Mouse (Mus musculus) cerebellum, adult 8-10 months (tissue): ENCODE measurements around the gene Drg2.
"Not testable (repeated sequence)": the region's sequence is repeated elsewhere in the genome, so short reads cannot be mapped to it uniquely, and the experiment has no call there.

Source experiments
- DNase-seq: peaks from one replicate; pipeline ENCODE4 v3.0.0; 2022

Drg2 gene

DNA sequence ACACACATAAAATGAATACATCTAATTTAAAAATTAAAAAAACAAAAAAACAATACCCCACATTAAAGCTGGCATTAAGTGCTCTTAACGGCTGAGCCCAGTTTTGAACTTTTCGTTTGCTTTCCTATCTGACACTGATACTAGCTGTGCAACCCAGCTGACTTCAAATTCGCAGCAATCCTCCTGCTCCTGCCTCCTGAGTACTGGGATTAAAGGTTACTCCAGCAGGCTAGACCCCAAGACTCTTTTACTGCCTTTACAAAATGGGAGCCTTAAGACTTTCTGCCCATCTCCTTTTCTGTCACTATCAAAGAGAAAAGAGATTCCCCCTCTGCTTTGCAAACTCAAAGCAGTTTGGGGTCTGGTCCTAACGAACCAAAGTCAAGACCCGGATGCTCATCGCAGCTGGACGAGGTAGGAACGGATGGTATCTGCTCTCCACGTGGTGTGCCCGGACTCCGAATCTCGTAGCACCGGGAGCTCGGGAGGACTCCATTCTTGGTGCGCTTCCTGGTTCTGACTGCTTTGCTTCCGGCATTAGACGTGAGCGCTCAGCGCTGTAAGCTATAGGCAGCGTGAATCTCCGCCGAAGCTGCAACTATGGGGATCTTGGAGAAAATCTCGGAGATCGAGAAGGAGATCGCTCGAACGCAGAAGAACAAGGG, at the start of gene Drg2:
Drg2 (plus strand) TSS at position 512 of the 665 bp plus-strand sequence.
- peak; percentile 89 for DNase-seq

GRCm38 (mm10) chr11:60406606-60407005, 47.8 kb upstream of the Drg2 start:
- no peak for DNase-seq

- DNase-seq: peak; percentile 78
These were observed 42.2 kb upstream of the Drg2 start for GRCm38 (mm10) chr11:60412173-60412572.

DNA sequence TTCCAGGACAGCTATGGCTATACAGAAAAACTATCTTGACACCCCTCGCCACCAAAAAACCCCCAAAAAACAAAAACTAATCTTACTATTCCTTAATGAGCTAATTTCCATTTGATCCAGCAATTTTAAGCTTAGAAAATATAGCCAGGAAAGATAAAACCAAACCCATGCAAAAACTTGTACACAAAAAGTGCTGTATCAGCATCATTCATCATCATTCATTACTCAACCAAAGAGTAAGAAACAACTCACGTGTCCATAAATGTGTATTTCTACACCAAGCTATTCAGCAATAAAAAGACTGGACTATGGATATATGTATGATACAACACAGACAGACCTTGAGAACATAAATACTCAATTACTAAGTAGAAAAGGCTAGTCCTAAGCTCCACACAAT, 41.5 kb upstream of the Drg2 start:
- DNase-seq: no peak

GRCm38 (mm10) chr11:60416590-60416962, 37.8 kb upstream of the Drg2 start:
- no peak for DNase-seq

DNA sequence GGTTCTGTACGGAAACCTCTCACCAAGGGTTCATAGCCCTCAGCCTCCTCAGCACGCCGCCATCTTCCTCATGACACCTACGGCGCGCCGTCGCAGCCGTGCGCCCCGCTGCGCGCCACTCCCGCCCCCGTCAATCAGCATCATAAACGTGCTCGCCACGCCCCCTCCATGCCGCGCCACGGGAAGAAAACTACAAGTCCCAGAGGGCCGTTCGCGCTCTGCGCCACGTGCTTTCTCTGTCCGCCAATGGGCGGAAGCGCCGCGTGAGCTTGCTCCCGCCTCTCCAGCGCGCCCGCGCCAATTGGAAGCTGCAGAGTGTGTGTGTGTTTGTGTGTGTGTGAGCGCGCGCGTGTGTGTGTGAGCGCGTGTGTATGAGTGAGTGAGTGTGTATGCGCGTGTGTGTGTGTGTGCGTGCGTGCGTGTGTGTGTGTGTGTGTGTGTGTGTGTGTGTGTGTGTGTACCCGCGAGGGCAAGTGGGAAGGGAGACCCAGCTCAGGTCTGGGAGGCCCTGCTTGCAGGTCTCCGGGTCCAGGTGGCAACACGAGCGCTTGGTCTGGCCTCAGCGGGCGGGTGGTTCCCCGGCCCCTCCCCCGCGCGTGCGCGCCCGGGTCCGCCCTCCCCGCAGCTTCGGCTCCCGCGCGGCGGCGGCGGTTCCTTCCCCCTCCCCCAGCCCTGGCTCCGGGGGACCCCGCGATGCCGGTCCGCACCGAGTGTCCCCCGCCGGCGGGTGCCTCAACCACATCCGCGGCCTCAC, 37.3 kb upstream of the Drg2 start, which contains the start of gene Gid4:
Gid4 (plus strand) TSS at position 183 of the 754 bp plus-strand sequence.
- peak; percentile 99 for DNase-seq

DNA sequence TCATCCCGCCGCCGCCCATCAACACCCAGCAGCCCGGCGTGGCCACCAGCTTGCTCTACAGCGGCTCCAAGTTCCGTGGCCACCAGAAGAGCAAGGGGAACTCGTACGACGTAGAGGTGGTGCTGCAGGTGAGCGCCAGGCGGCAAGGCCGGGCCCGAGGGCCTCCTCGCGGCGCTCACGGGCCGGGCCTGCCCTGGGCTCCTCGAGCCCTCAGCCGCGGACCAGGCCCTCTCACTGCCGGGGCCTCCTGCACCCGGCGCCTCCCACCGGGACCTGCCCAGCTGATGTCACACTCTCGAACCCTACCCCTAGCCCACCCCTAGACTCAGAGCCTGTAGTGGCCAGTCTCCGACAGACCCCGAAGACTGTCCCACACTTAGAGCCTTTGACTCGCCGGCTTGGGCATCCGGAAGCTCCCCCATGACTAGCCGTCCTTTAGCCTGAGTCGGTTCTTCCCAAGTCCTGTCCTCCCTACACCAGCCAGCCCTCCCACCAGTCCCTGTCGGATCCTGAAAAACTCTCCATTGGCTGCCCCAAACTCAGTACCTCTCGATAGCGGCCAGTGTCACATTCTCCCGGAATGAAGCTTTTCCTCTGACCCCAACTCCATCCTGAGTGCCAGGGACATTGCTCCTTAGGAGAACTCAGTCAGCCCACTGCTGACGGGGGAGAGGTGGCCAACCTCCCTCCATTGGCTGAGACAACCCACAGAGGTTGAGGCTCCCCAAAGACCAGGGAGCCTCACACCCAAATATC, 36.5 kb upstream of the Drg2 start, which contains the start of gene Atpaf2:
Atpaf2 (minus strand) TSS at position 741 of the 756 bp plus-strand sequence.
- no peak for DNase-seq

GRCm38 (mm10) chr11:60418473-60418803, 36.0 kb upstream of the Drg2 start:
- peak; percentile 30 for DNase-seq

DNA sequence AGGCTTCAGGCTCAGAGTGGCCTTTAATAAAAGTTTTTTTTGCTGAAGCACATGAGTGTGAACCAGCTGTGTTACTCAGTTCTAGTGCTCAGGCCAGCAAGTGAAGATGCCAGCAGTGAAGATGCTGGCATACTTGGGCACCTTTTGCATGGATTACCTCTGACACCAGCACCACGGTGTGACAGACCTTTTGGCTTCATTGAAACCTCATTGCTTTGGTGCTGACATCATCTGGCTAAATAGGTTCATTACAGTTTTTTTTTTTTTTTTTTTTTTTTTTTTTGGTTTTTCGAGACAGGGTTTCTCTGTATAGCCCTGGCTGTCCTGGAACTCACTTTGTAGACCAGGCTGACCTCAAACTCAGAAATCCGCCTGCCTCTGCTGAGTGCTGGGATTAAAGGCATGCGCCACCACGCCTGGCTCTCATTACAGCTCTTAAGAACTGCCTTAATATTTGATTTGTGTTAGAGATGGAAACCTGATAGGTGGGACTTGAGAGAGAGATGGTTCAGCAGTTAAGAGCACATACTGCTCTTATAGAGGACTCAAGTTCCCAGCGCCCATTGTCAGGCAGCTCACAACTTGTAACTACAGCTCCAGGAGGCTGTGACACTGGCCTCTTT, 32.2 kb upstream of the Drg2 start:
- no peak for DNase-seq

- no peak for DNase-seq
These were observed 31.4 kb upstream of the Drg2 start for GRCm38 (mm10) chr11:60423006-60423405.

- DNase-seq: no peak
These were observed 28.0 kb upstream of the Drg2 start for GRCm38 (mm10) chr11:60426417-60426816.

DNA sequence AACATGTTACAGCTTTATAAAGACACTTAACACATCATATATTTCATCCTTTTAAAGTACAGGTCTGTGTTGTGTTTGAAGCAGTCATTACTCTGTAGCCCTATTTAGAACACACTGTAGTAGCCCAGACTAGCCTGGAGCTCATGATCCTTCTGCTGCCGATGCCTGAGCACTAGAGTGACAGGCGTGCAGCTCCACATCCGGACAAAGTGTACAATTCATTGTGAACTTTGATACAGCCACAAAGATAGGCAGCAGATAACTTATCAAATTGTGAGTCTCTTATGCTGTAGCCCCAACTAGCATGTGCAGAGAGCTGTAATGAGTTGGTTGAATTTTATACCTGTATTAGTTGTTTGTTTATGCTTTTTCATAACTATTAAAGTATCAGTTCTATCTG, 26.8 kb upstream of the Drg2 start:
- no peak for DNase-seq

GRCm38 (mm10) chr11:60433501-60433900, 20.9 kb upstream of the Drg2 start:
- DNase-seq: no peak

GRCm38 (mm10) chr11:60435133-60435532, 19.3 kb upstream of the Drg2 start:
- DNase-seq: no peak

- no peak for DNase-seq
These were observed 17.8 kb upstream of the Drg2 start for GRCm38 (mm10) chr11:60436618-60437017.

- DNase-seq: not testable (repeated sequence)
These were observed 14.8 kb upstream of the Drg2 start for GRCm38 (mm10) chr11:60439621-60440020.

GRCm38 (mm10) chr11:60440176-60440575, 14.2 kb upstream of the Drg2 start:
- no peak for DNase-seq

GRCm38 (mm10) chr11:60442896-60443295, 11.5 kb upstream of the Drg2 start:
- no peak for DNase-seq

- no peak for DNase-seq
These were observed 10.4 kb upstream of the Drg2 start for GRCm38 (mm10) chr11:60444007-60444406.

DNA sequence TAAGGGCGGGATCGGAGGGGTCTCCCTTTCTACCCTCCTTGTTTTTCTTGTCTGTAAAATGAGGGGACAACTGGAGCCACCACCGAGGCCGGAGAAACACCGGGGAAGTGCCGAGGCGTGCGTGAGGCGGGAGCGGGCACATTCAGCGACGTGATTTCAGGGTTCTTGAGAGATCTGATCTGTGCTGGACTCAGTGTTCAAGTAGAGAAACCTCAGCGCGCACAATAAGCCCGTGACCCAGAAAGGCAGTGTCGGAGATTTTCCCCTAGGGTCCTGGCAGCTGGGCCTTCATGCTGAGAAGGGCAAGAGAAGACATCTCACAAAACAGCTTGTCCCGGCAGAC, 325 bp downstream of the Drg2 start:
- no peak for DNase-seq

- no peak for DNase-seq
These were observed 3.6 kb downstream of the Drg2 start for GRCm38 (mm10) chr11:60457973-60458372.

DNA sequence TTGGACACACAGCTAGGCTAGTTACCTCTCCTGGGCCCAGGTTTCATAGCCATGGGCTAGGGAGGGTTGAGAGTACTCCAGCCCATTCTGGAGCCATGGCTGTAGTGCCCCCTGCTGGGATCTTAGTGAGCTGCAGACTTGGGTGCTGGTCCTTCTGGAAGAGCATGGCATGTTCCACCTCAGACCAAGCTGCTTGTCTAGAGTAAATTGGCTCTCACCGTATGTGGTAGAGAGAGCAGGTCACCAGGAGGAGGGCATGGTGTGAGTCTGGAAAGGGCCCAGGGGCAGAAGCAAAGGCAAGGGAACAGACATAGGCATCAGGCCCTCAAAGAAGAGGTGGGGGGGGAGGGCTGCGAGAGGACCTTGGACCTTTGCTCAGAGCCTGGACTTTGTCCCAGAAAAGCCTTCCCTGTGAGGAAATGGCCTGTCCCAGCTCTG, 11.6 kb downstream of the Drg2 start:
- peak; percentile 56 for DNase-seq

DNA sequence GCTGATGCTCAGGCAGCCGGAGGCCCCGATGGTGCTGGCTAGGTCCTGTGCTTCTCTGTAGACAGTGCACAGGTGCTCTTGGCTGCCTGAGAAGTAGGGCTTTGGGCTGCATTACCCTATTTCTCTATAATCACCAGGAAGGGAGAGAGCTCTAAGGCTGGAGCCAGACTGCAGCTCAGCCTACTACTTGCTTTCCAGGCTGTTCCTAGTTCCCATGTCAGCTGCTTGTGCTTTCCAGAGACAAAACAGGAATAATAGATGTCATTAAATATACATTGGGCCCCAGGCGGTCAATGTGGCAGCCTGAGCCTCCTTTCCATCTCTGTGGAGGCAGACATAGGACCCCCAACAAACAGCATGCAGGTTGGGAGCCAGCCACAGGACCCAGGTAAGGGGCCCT, 14.6 kb downstream of the Drg2 start, which contains the start of gene Myo15:
Myo15 (plus strand) TSS at position 301 of the 400 bp plus-strand sequence.
- DNase-seq: no peak
